Mouse (Mus musculus) embryonic facial prominence, embryonic 11.5 days (tissue): Measurements from ENCODE around the gene Abcg4. TPM values are rescaled to one million over a fixed set of nuclear protein-coding genes. Genes with fewer than 3 reads are reported as not detected.
"Not testable (repeated sequence)": the region's sequence is repeated elsewhere in the genome, so short reads cannot be mapped to it uniquely, and the experiment has no call there.

Experiments
- ATAC-seq: fragments of 200-750 bp; cut with Nextera tagmentation; replicated peaks from 2 replicates; pipeline ENCODE4 v1.8.0; 2017; ENCODE audit warnings: low read depth; ENCODE audit not compliant: insufficient number of reproducible peaks, low FRiP score, low TSS enrichment
- DNase-seq: peaks from one replicate; pipeline ENCODE4 v3.0.0-alpha.2; 2015; ENCODE audit warnings: low spot score
- H3K27ac ChIP-seq: fragments of 300-500 bp; sonication (generic); replicated peaks from 2 replicates; pipeline ENCODE4 v1.5.1; 2014; ENCODE audit warnings: mild to moderate bottlenecking, low read depth, low read length, control low read depth
- H3K27me3 ChIP-seq: fragments of 300-500 bp; sonication (generic); 2 replicates; pipeline ENCODE4 v1.6.1; 2014; ENCODE audit warnings: mild to moderate bottlenecking, low read length, moderate library complexity, mixed read lengths; ENCODE audit not compliant: control insufficient read depth, insufficient read depth
- H3K36me3 ChIP-seq: fragments of 300-500 bp; sonication (generic); replicated peaks from 2 replicates; pipeline ENCODE4 v1.6.1; 2014; ENCODE audit warnings: low read depth, mild to moderate bottlenecking, low read length, moderate library complexity, mixed read lengths; ENCODE audit not compliant: control insufficient read depth, insufficient read depth
- H3K4me1 ChIP-seq: fragments of 300-500 bp; sonication (generic); 2 replicates; pipeline ENCODE4 v1.6.1; 2014; ENCODE audit warnings: low read length, mixed read lengths; ENCODE audit not compliant: control insufficient read depth, insufficient read depth
- H3K4me2 ChIP-seq: fragments of 300-500 bp; sonication (generic); 2 replicates; pipeline ENCODE4 v1.6.1; 2014; ENCODE audit warnings: low read depth, mild to moderate bottlenecking, control low read depth, low read length, moderate library complexity
- H3K4me3 ChIP-seq: fragments of 300-500 bp; sonication (generic); 2 replicates; pipeline ENCODE4 v1.5.1; 2014; ENCODE audit warnings: low read depth, low read length, control low read depth
- H3K9ac ChIP-seq: fragments of 300-500 bp; sonication (generic); replicated peaks from 2 replicates; pipeline ENCODE4 v1.6.1; 2014; ENCODE audit warnings: mild to moderate bottlenecking, control low read depth, low read length
- H3K9me3 ChIP-seq: fragments of 300-500 bp; sonication (generic); replicated peaks from 2 replicates; pipeline ENCODE4 v1.6.1; 2016; ENCODE audit warnings: mild to moderate bottlenecking, low read length, inconsistent platforms, mixed read lengths; ENCODE audit not compliant: control insufficient read depth
- WGBS: fragments of 180-500 bp; shearing (Covaris S2); extraction: QIAGEN DNeasy Blood & Tissue Kit; methylation state at CpG from one replicate; pipeline ENCODE4 v1.1.7; 2014; 5-methylcytosine and 5-hydroxymethylcytosine counted together
- polyA plus RNA-seq: library from polyadenylated mRNA; unstranded; fragments of >200 nt; fragmentation: Nextera tagmentation; extraction: Ambion mirVana; gene quantifications from 2 replicates; pipeline ENCODE4 v1.2.1, GENCODE M21; 2014

The Abcg4 gene
- polyA plus RNA-seq, 1 experiment from 2014 or later = 1.6 TPM

DNA sequence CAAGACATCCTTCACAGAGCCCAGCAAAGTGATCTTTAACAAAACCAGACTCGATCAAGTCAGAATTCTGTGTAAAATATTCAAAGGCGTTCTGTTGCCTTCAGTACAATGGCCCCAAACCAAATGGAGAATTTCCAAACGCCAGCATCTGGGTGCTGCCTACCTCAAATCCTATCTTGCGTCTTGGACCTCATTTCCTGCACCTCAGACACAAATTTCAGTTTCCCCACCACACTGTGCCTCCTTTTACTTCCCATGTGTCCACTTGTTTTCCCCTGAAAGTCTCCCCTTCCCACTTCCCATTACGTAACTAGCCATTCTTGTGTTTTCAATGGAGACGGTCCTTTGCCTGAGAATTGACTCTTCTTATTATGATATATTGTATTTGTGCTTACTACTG lies 18.1 kb upstream of the Abcg4 start:
- Histone ChIP-seq H3K9me3 (no peaks in the 10 kb centered on the region), H3K9ac (no peak overlapping the region)
- 91% methylated on average over 6 of the region's 6 CpGs for WGBS

DNA sequence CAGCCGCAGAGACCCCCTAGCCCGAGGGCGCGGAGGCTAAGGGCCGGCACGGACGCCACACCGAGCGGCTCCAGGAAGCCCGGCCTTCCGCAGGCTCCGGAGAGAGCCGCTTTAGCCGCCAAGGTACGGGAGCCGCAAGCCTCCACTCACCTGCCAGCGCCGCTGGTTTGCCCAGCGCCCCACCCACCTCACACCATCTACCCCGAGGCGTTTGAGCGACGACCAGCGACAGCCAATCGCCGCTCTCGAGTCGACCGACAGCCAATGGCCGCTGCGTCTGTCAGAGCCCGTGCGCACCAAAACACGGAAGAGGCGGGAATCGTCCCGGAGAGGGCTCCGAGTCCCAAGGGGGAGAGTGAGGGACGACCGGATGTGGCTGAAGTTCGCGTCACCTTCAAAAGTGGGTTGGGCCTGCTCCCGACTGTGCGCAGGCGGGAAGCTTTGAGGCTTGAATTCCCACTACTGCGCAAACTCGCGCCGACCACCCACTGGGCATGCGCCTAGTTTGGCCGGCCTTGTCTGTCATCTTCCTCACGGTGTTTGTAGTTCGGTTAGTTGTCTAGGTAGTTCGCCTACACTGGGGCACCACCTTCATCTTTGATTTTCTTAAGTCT lies 17.2 kb upstream of the Abcg4 start, which contains the start of gene Hinfp:
Gene Hinfp, minus strand, starts transcription at position 206 of the 614 bp plus-strand sequence.
- Histone ChIP-seq H3K4me1 (no peaks in the 10 kb centered on the region; the same call in 1 of the 2 replicates), H3K27me3 (no peaks in the 10 kb centered on the region), H3K27ac (0 out of 2 replicates have a peak within 1 kb of the TSS, but pooled peaks have one; percentile 13), H3K9ac (peak within 1 kb of the TSS; percentile 80), H3K4me2 (peak within 1 kb of the TSS; percentile 72), H3K36me3 (no peaks in the 10 kb centered on the region), H3K9me3 (no peaks in the 10 kb centered on the region), H3K4me3 (peak within 1 kb of the TSS; percentile 88)
- WGBS = under 1% methylated on average over 49 of the region's 54 CpGs
- ATAC-seq = peak; percentile 99
- peak; percentile 100 for DNase-seq

More for the DNA sequence above, 18.1 kb upstream of the Abcg4 start:
- Histone ChIP-seq H3K36me3 (no peaks in the 10 kb centered on the region), H3K4me3 (no peak overlapping the region), H3K27me3 (no peaks in the 10 kb centered on the region), H3K4me2 (no peak overlapping the region), H3K27ac (no peak overlapping the region), H3K4me1 (no peaks in the 10 kb centered on the region; the same call in 1 of the 2 replicates)
- ATAC-seq (no peak), DNase-seq (no peak)

GRCm38 (mm10) chr9:44300001-44300400 lies 11.6 kb upstream of the Abcg4 start:
- not testable (repeated sequence) for H3K4me2 ChIP-seq, H3K4me1 ChIP-seq, H3K9ac ChIP-seq, DNase-seq, H3K4me3 ChIP-seq, H3K27ac ChIP-seq, ATAC-seq, H3K27me3 ChIP-seq, H3K9me3 ChIP-seq
- H3K36me3 ChIP-seq = peaks cover 18% of the 10 kb centered on the region
- WGBS = 96% methylated on average over 3 of the region's 3 CpGs

GRCm38 (mm10) chr9:44292490-44292889 lies 4.1 kb upstream of the Abcg4 start:
- H3K27ac ChIP-seq = no peak overlapping the region
- H3K4me1 ChIP-seq = no peaks in the 10 kb centered on the region; the same call in 1 of the 2 replicates
- no peak overlapping the region for H3K9ac ChIP-seq
- H3K4me2 ChIP-seq = no peak overlapping the region
- 66% methylated on average over 3 of the region's 3 CpGs for WGBS
- H3K36me3 ChIP-seq = peaks cover 13% of the 10 kb centered on the region
- peaks cover 3% of the 10 kb centered on the region; the same call in 1 of the 2 replicates for H3K27me3 ChIP-seq
- no peak overlapping the region for H3K4me3 ChIP-seq
- ATAC-seq (no peak), DNase-seq (peak; percentile 49)
- H3K9me3 ChIP-seq = no peaks in the 10 kb centered on the region

GRCm38 (mm10) chr9:44288959-44289291 lies 510 bp upstream of the Abcg4 start:
- Histone ChIP-seq H3K4me2 (no peak overlapping the region; the same call in 1 of the 2 replicates), H3K27ac (no peak overlapping the region), H3K4me1 (no peaks in the 10 kb centered on the region; the same call in 1 of the 2 replicates), H3K4me3 (no peak overlapping the region), H3K9ac (peak overlapping the region; percentile 35; the same call in 1 of the 2 replicates), H3K36me3 (no peaks in the 10 kb centered on the region), H3K9me3 (no peaks in the 10 kb centered on the region), H3K27me3 (peaks cover 7% of the 10 kb centered on the region)
- DNase-seq (peak; percentile 19), ATAC-seq (no peak)
- WGBS = 6% methylated on average over 11 of the region's 11 CpGs

DNA sequence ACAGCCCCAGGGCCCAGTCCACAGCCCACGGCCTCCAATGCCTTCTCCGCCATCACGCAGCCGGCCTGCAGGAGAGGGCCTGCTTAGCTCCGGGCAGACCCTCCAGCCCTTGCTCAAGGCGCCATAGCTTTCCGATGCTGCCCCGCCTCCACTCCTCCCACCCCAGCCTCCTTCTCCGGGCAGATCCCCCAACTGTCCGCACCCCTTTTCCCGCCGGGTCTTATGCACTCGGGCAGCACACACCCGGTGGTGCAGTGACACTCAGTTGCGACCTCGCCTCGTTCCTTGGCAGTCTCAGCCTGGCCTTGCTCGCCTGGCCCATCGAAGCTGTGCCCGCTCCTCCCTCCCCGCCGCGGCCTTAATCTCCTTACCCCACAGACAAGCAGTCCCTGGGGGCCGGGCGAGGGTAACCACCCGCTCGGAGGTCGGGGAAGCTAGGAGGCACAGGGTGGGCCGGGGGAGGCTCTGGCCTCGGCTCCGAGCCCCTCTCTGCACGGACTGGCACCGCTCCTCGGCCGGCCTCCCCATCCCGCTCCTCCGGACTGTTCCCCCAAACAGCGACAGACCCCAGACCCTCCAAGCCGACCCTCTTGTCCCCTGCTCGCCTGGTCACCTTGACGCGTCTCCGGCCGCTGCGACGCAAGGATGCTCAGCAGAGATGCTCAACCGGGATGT lies 877 bp downstream of the Abcg4 start:
- no peak overlapping the region for H3K27ac ChIP-seq

GRCm38 (mm10) chr9:44287003-44287400 lies 1.4 kb downstream of the Abcg4 start:
- DNase-seq (no peak), ATAC-seq (no peak; the same call in 1 of the 2 replicates)
- Histone ChIP-seq H3K27me3 (peaks cover 7% of the 10 kb centered on the region), H3K4me1 (no peaks in the 10 kb centered on the region; the same call in 1 of the 2 replicates), H3K36me3 (no peaks in the 10 kb centered on the region), H3K27ac (no peak overlapping the region), H3K9me3 (no peaks in the 10 kb centered on the region), H3K9ac (peak overlapping the region; percentile 70), H3K4me3 (peak overlapping the region; percentile 58), H3K4me2 (peak overlapping the region; percentile 97)
- WGBS = 5% methylated on average over 11 of the region's 11 CpGs

More for the DNA sequence above, 877 bp downstream of the Abcg4 start:
- H3K27me3 ChIP-seq = peaks cover 7% of the 10 kb centered on the region
- H3K4me3 ChIP-seq = peak overlapping the region; percentile 58
- DNase-seq (peak; percentile 42), ATAC-seq (peak; percentile 58)
- under 1% methylated on average over 47 of the region's 47 CpGs for WGBS
- H3K4me1 ChIP-seq = no peaks in the 10 kb centered on the region; the same call in 1 of the 2 replicates
- H3K36me3 ChIP-seq = no peaks in the 10 kb centered on the region
- peak overlapping the region; percentile 97 for H3K4me2 ChIP-seq
- no peaks in the 10 kb centered on the region for H3K9me3 ChIP-seq
- peak overlapping the region; percentile 70 for H3K9ac ChIP-seq
